Mouse (Mus musculus) megakaryocyte, embryonic 14.5 days (primary cell): ENCODE measurements at regions not wholly inside any gene's neighbourhood (a gene's known extent, or its start where the extent isn't known, plus 50 kb on each side); places are given as distances from the start of the nearest gene placed in this dataset.

Experiments
- H3K27me3 ChIP-seq: replicated peaks from 2 replicates; pipeline ENCODE3; 2012; ENCODE audit warnings: inconsistent platforms
- H3K36me3 ChIP-seq: replicated peaks from 2 replicates; pipeline ENCODE3; 2012; ENCODE audit warnings: low read length, inconsistent platforms, mixed read lengths
- H3K4me1 ChIP-seq: 2 replicates; pipeline ENCODE4 v1.6.1; 2012; ENCODE audit warnings: inconsistent platforms
- H3K4me3 ChIP-seq: replicated peaks from 2 replicates; pipeline ENCODE3; 2012; ENCODE audit warnings: moderate library complexity, mild to moderate bottlenecking, inconsistent platforms
- H3K9me3 ChIP-seq: 2 replicates; pipeline ENCODE4 v1.6.1; 2012; ENCODE audit warnings: inconsistent platforms
- FLI1 ChIP-seq: IDR thresholded peaks from 2 replicates; pipeline ENCODE4 v1.6.1; 2012; ENCODE audit warnings: low read length, inconsistent platforms, mixed read lengths
- GATA1 ChIP-seq: IDR thresholded peaks from 3 replicates; pipeline ENCODE4 v1.6.1; 2012; ENCODE audit warnings: mixed read lengths, low read length, inconsistent platforms, borderline replicate concordance

DNA sequence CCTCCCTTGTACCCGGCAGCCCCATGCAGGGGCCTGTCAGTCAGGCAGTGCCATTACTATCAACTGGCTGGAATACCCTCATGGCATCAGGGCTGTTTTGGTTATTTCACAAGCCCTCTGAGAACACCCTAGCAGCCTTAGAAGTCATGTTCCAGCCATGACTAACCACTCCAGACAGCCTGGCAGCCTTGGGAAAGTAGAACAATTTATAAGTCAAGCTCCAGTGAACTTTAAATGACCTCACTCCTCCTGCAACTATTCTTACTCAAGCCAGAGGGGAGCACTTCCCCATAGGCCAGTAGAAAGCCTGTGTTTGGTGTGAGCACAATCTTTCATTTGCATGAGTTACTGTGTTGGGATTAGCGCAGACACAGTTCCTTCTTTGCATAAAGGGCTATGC, 99.3 kb upstream of the Smad1 start:
- peaks cover 8% of the 10 kb centered on the region for H3K27me3 ChIP-seq
- H3K4me3 ChIP-seq, result no peak overlapping the region
- H3K9me3 ChIP-seq, result no peaks in the 10 kb centered on the region
- TF ChIP-seq FLI1, result no peak
- TF ChIP-seq GATA1, result no peak
- no peaks in the 10 kb centered on the region for H3K36me3 ChIP-seq
- H3K4me1 ChIP-seq, result peaks cover 8% of the 10 kb centered on the region

DNA sequence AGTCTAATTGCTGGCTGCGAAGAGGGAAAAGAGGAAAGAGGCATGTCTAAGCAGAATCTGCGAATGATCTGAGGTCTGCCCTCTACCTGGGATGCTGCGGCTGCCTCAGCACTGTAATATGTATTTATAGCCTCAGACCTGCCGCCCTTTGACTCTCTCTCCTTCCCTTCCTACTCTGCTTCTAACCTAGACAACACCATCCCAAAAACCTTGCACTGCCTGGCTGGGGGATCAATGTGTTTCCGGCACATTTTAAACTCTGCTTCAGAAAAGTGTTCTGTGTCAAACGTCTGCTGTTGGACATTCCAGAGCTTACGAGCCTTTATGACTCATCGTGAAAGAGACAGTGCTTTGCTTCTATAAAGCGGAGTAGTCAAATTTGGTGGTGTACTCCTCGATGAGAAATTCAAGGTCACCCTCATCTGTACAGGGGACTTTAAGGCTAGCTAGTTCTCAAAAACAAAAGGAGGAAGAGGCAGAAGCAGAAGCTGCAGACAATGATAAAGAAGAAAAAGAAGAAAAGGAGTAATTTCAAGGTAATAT, 91.9 kb upstream of the Smad1 start:
- TF ChIP-seq FLI1 (no peak), GATA1 (no peak)

DNA sequence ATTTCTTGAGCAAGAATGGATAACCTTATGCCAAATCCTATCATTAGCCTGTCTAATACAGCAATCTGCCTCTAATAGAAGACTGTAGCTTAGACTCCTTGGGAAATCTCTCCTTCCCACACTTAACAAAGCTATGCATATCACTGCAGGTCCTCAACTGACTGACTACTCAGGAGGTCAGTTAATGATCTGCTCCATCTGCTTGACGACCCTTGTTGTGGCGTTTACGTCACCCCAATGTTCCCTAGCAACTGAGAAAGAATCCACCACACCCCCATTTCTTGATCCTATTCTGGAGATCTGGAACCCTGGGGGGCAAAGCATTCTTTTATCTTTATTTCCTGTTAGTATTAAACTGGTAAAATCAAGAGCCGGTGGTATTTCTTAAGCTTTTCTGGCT, 91.4 kb upstream of the Smad1 start:
- Histone ChIP-seq H3K27me3 (peaks cover 26% of the 10 kb centered on the region), H3K4me3 (no peak overlapping the region), H3K36me3 (no peaks in the 10 kb centered on the region), H3K9me3 (no peaks in the 10 kb centered on the region), H3K4me1 (peaks cover 3% of the 10 kb centered on the region; the same call in 1 of the 2 replicates)
- no peak for TF ChIP-seq FLI1
- no peak for TF ChIP-seq GATA1

More for the DNA sequence above, 91.9 kb upstream of the Smad1 start:
- Histone ChIP-seq H3K36me3 (no peaks in the 10 kb centered on the region), H3K9me3 (no peaks in the 10 kb centered on the region), H3K4me1 (peaks cover 3% of the 10 kb centered on the region; the same call in 1 of the 2 replicates), H3K4me3 (no peak overlapping the region), H3K27me3 (peaks cover 26% of the 10 kb centered on the region)

DNA sequence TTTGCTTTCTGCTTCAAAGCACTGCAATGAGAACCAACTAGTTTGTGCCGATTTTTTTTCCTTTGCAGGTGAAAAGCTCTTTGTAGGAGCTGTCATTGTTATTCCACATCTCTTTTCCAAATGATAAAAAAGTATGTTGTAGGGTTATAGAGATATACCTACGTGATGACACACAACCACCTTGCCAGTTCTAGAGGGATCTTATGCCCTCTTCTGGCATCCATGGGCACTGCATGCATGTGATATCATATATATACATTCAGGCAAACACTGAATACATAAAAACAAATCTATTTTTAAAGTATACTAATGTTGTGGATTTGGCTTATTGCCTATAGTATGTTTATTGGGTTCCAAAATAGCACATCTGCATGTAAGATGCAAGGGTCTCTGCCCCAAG, 89.5 kb upstream of the Smad1 start:
- Histone ChIP-seq H3K27me3 (peaks cover 26% of the 10 kb centered on the region), H3K4me1 (peaks cover 3% of the 10 kb centered on the region; the same call in 1 of the 2 replicates), H3K4me3 (no peak overlapping the region), H3K36me3 (no peaks in the 10 kb centered on the region), H3K9me3 (no peaks in the 10 kb centered on the region)
- no peak for TF ChIP-seq FLI1
- TF ChIP-seq GATA1, result no peak

DNA sequence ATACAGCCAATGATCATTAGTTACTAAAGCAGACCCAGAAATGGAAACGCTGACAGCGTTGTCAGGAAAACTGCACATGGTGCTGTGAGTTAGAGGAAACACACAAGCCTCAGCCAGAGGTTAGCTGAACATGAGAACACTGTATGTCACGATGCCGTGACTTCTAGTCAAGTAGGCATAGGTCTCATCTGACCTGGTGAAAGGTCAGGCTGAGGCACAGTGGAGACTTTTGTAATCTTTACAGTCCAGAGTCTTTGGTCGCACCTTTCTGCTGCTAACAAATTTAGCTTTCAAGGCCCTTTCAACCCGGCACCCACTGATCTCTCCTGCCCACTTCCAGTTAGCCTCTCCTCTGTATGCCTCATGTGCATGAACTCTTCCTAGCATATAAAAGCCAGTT, 88.3 kb upstream of the Smad1 start:
- TF ChIP-seq FLI1, result no peak
- TF ChIP-seq GATA1, result no peak
- Histone ChIP-seq H3K4me3 (no peak overlapping the region), H3K36me3 (no peaks in the 10 kb centered on the region), H3K27me3 (peaks cover 14% of the 10 kb centered on the region), H3K4me1 (0 out of 2 replicates have a peak, but pooled peaks cover 3% of the 10 kb centered on the region), H3K9me3 (no peaks in the 10 kb centered on the region)

DNA sequence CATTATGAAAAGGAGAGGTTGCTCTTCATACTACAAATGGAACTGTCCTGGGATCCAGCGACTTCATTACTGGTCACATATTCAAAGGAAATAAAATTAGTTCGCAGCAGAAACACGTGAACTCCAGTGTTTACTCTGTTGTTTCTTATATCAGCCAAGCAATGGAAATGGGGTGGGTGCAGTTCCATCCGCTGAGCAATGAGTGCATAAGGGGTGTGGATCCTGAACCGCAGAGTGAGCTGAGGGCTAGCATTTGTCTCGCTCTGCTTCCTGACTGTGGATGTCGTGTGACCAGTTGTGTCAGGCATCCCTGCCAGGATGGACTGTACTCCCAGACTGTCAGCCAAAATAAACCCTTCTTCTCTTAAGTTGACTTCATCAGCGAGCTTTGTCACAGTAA, 80.0 kb upstream of the Smad1 start:
- Histone ChIP-seq H3K4me3 (no peak overlapping the region), H3K36me3 (no peaks in the 10 kb centered on the region), H3K9me3 (peaks cover 6% of the 10 kb centered on the region; the same call in 1 of the 2 replicates), H3K4me1 (no peaks in the 10 kb centered on the region), H3K27me3 (no peaks in the 10 kb centered on the region)
- no peak for TF ChIP-seq GATA1
- TF ChIP-seq FLI1, result no peak

DNA sequence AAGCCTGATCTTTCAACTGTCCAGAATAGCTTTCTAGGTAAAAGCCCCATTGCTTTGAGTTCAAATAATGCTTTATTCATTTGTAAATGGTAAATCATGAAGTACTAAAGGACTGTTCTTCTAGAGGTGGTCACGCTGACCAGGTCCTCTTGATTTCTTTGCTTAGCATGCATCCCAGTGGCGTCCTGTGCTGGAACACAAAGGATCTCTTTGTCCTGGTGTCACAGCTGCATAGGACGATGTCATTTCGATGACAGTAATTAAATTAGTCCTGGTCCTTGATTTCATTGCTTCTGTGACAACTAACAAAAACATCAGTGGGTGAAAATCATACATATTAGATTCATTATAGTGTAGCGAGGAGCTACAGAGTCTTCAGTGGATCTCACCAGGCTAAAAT, 76.7 kb upstream of the Smad1 start:
- Histone ChIP-seq H3K36me3 (no peaks in the 10 kb centered on the region), H3K4me1 (no peaks in the 10 kb centered on the region), H3K4me3 (no peak overlapping the region), H3K27me3 (peaks cover 2% of the 10 kb centered on the region), H3K9me3 (peaks cover 6% of the 10 kb centered on the region; the same call in 1 of the 2 replicates)
- no peak for TF ChIP-seq FLI1
- no peak for TF ChIP-seq GATA1

DNA sequence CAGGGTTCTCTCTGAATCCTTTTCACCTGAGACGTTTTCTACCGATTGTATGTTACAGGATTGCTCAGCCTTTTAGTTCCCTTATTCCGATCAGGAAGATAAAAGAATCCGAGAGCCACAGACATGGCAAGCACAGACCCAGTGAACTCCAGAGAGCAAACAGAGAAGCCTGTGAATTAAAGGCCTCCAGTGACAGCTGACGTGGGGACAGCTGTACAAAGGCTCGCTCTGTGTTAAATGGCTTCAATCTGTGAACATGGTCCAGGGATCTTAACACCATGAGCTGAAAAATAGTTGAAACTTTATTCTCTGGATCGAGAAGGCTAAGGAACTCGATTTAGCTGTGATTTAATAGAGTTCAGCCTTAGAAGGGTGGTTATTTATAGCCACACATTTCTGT, 75.4 kb upstream of the Smad1 start:
- no peak for TF ChIP-seq FLI1
- no peak for TF ChIP-seq GATA1
- H3K4me3 ChIP-seq, result no peak overlapping the region
- peaks cover 2% of the 10 kb centered on the region for H3K27me3 ChIP-seq
- H3K9me3 ChIP-seq, result peaks cover 5% of the 10 kb centered on the region; the same call in 1 of the 2 replicates
- H3K36me3 ChIP-seq, result no peaks in the 10 kb centered on the region
- H3K4me1 ChIP-seq, result no peaks in the 10 kb centered on the region

DNA sequence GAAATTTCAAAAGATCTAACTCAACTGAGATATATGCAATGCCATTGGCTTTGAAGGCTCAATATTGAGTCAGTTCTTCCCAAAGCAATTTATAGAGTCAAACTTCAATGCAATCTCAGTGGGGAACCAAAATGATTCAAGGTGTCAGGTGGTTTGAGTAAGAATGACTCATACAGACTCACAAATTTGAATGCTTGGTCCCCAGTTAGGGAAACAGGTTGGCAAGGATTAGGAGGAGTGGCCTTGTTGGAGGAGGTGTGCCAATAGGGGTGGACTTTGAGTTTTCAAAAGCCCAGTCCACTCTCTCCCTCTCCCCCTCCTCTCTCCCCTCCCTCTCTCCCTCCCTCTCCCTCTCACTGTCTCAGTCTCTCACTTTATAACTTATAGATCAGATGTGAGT, 52.8 kb upstream of the Smad1 start:
- H3K27me3 ChIP-seq, result peaks cover 3% of the 10 kb centered on the region
- H3K36me3 ChIP-seq, result no peaks in the 10 kb centered on the region
- no peaks in the 10 kb centered on the region for H3K9me3 ChIP-seq
- H3K4me3 ChIP-seq, result no peak overlapping the region
- TF ChIP-seq GATA1 (no peak), FLI1 (no peak)
- peaks cover 22% of the 10 kb centered on the region for H3K4me1 ChIP-seq

DNA sequence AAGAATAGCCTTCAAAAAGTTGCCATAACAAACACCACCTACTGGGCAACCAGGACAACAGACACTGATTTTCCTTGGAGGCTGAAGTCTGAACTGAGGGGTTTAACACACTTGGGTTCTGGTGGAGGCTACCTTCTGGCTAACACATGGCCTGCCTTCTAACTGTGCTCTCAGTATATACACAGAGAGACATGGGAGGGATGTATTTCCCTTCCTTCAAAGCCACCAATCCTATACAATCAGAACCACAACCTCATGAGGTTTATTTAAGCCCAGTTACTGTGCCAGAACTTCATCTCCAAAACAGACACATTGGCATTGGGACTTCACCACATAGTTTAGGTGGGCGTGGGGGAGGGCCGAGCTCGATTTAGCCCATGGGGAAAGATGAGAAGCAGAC, 50.1 kb upstream of the Smad1 start:
- Histone ChIP-seq H3K4me1 (peaks cover 15% of the 10 kb centered on the region; the same call in 1 of the 2 replicates), H3K4me3 (no peak overlapping the region), H3K27me3 (peaks cover 3% of the 10 kb centered on the region), H3K36me3 (no peaks in the 10 kb centered on the region), H3K9me3 (no peaks in the 10 kb centered on the region)
- no peak for TF ChIP-seq FLI1
- no peak for TF ChIP-seq GATA1
